Mouse (Mus musculus): Measurements from ENCODE around the gene Tomm40l.
"Not testable (repeated sequence)": the region's sequence is repeated elsewhere in the genome, so short reads cannot be mapped to it uniquely, and the experiment has no call there.

The Tomm40l gene

DNA sequence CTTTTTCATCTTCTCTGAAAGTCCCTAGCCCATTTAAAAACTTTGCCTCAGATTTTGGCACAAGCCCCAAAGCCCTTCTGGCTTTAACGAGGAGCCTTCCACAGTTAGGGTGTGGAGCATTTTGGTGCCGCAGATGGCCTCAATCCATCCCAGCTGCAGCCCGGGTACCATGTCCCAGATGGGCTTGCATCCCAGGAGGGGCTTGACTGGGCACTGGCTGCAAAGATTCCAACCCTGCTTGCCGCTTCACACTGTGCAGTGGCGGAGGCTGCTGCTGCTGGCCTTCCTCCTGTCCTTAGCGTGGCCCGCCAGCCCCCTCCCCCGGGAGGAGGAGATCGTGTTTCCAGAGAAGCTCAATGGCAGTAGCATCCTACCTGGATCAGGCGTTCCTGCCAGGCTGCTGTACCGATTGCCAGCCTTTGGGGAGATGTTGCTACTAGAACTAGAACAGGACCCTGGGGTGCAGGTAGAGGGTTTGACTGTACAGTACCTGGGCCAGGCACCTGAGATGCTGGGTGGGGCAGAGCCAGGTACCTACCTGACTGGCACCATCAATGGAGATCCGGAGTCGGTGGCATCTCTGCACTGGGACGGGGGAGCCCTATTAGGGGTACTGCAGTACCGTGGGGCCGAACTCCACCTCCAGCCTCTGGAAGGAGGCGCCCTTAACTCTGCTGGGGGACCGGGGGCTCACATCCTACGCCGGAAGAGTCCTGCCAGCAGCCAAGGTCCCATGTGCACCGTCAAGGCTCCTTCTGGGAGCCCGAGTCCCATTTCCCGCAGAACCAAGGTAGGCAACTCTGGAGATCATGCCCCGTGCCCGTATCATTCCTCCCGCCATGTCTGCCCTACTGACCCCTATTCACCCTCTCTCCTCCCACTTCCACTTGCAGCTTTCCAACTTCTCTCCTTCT, 28.6 kb upstream of the Tomm40l start, which contains the start of gene Ndufs2:
Ndufs2 (minus strand) TSS at position 709 of the 914 bp plus-strand sequence.
- DNase-seq (ENCODE audit: low spot score in 2 of 2) = peak in 1 of 2 experiments; percentile 55

DNA sequence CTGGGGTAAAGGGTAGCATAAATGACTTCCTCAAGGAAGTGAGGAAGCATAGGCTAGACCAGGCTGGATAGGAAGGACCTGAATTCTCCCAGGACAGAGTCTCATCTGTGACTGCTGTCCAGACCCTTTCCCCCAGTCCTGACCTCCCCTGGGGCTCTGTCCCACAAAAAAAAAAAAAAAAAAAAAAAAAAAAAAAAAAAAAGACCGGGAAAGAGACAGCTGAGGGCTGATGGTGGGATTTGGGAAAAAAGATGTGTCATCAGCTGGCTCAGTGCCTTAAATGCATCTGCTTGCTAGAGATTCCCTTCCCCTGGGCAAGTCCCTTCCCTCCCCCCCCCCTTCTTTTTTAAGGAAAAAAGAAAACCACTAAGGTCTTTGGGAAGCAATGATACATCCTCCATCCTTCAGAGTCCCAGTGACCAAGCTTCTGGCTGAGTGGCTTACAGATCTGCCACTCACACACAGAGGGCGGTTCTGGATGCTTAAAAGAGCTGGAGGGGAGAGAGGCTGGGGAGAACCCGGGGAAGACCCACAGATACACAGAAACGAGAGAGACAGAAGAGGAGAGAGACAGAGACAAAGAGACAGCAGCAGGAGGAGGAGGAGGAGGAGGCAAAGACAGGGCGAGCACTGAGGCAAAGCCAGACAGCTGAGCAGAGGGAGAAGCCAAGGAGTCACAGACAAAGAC, 27.7 kb upstream of the Tomm40l start, which contains the start of gene Adamts4:
Adamts4 (plus strand) TSS at position 509 of the 688 bp plus-strand sequence.
- peak in 1 of 2 experiments; percentile 58 for DNase-seq (ENCODE audit: low spot score in 2 of 2)

DNA sequence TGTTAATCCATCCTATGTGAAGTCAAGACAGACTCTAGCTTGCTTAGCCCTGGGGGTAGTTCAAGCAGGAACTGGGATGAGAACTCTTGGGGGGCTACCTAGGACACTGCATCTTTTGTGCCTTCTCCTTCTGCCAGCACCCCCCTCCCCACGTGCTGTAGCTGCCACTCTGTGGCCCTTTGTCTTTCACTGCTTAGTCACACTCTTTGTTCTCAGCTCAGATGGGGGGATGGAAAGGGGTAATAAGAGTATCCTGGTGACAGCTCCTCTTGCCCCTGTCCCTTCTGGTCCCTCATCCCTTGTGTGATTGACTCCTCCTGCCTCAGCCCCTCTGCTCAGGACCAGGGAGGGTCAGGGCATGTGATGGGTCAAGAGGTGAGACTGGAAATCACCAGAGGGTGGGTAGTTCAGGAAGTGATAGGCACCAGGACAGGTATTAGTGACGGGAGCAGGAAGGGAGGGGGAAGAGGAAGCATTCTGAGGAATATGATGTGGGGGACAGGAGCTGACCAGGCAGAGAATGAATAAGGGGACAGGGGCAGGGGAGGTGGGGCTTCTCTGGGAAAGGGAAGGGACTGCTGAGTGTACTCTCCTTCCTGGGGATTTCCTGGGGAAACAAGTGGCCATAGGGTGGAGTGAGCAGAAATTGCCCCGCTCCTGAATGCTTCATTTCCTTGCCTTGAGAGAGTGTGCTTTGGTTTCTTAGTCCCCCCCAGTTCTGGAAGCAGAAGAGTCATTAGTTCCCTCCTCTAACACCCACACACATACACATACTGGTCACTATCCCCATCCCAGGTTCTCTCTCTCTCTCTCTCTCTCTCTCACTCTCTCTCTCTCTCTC, 26.3 kb upstream of the Tomm40l start:
- DNase-seq (ENCODE audit: low spot score in 2 of 2) = no peak

DNA sequence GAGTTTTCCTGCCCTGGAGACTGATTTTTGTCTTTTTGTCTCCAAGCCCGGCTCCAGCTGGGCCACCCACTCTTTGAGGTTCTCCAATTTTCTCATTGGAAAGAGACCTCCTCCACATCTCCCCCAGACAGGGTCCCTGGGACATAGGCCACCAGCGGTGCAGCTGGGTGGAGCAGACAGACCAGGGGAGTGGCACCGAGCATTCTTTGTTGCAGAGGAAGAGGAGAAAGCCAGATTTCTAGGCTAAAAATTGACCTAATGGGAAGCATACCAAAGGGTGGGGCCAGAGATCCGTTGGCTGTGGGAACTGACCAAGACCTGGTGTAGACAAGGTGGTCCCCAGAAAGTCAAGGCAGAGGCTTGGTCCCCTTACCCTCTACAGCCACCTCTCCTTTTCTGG, 25.6 kb upstream of the Tomm40l start:
- no peak for DNase-seq (ENCODE audit: low spot score in 2 of 2)

DNA sequence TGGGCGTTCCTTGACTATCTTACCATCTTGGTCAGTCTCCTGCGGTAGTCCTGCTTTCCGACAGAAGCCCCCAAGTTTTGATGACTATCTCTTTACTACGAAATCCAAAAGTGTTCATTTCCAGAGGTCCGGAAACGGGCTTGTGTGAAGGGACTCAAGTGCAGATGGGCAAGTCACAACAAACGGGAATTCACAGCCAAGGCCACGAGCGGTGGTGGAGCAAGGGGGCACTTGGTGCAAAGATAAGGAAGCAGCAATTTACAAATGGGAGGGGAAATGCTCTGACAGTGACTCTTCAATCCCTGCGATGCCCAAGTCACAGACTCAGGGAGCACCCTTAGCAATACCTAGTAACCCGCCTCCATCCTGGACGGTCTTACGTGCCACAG, 25.1 kb upstream of the Tomm40l start:
- no peak for DNase-seq (ENCODE audit: low spot score in 2 of 2)

DNA sequence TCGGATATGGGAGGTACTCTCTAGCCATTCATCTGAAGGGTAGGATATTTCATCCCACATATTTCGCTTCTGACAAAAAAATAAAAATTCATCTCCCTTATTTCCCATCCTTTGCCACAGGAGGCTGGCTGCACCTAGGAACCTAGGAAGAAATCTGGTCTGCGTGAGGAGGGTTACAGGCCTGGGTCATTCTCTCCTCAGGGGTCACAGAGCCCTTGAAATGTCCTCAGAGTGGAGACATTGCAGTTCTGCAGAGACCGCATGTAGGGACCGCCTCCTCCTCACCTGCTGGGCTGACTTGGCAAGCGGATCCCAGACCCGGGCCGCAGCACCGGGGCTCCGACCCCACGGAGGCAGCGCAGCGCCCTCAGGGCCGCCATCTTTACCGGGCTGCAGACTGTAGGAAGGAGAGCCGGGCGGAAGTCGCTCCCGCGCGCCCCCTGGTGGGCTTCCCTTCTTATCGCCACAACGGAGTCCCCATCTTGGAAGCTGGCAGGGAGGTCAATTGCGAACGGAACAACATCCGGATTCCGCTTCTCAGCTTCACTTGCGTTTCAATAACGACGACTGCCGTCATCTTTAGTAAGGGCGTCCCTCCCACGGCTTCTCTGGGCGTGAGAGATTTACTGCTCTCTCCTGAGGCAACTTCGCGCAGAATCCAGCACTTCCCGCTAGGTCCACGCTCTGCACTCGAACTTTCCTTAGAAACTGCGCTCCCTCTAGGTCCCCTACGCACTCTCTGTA, 24.6 kb upstream of the Tomm40l start:
- DNase-seq (ENCODE audit: low spot score in 2 of 2) = peak; percentile 93 to 98

DNA sequence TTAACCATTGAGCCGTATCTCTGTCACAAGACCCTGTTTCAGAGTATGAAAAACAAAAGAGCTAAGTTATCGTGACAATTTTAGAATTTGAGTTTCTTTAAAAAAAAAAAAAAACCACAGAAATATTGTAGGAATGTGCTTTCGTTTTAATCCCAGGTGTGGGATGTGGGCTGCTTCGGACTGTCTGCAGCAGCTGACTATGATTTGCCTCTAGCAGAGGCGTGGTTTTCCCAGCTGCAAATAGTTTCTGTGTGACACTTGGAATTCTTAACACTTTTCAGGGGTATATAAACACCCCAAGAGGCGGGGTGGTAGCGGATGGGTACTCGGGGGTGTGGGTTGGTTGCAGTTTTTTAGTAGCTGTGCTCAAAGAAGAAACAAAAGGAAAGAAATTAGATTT, 23.0 kb upstream of the Tomm40l start:
- no peak for DNase-seq (ENCODE audit: low spot score in 2 of 2)

DNA sequence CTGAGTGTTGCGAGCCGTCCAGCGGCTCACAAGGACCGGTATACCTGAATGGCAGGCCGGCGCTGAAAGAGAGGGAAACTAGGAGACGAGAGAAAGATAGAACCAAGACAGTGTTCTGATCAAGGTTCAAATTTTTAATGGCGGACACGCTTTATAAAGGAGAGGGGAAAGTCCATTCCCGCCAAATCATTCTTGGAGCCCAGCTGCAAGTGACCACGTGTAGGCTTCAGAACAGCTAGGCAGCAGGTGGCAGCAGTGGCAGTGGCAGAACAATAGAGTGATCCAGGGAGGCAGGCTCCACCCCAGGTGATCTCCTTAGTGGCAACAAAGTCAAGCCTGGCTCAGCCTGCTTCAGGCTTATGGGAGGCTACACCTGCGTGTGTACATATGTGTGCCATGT, 19.6 kb upstream of the Tomm40l start:
- DNase-seq (ENCODE audit: low spot score in 2 of 2) = not testable (repeated sequence)

DNA sequence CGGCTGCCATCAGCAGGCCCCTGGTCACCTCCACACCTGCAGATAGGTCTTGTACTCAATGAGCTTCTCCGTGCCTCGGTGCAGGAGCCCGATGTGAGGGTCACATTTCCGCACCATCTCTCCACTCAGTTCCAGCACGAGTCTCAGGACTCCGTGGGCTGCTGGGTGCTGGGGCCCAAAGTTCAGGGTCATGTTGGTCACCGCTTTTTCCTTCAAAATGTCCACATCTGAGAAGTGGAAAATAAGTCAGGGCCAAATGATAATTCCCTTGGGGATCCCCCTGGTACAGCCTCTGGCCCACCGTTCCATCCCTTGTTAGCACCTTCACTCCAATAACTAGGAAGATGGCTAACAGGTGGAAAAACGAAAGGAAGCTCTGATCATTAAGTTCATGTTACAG, 18.6 kb upstream of the Tomm40l start:
- DNase-seq (ENCODE audit: low spot score in 2 of 2) = no peak

DNA sequence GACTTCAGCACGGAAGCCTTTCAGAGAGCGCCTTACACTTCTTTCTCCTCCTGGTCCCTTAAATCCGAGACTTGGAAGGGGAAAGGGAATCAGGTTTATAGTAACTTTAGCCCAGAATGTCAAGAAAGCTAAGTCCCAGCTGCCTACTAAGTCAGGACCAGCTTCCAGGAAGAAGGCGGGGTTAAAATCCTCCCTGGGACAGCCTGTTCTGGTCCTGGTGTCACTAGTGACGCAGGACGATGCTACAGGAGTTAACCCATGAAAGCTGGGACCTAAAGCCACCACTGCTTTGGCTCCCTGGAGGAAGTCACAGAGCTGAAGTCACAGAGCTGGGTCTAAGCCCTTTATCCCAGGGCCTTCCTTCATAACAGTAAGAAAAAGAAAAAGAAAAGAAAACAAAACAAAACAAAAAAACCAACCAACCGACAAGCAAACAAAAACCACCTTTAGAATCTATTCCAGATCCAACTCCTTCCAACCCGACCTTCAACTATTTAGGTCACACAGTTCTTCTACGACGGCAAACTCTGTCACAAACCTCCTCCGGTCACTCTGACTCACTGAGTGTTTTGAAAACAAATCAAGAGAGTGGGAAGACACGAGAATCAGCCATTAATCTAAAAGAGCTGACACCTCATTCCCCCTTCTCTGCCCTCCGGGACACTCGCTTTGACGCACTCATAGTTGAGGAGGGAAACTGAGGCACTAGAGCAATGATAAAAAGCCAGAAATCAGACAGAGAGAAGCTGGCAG, 17.9 kb upstream of the Tomm40l start:
- no peak for DNase-seq (ENCODE audit: low spot score in 2 of 2)

DNA sequence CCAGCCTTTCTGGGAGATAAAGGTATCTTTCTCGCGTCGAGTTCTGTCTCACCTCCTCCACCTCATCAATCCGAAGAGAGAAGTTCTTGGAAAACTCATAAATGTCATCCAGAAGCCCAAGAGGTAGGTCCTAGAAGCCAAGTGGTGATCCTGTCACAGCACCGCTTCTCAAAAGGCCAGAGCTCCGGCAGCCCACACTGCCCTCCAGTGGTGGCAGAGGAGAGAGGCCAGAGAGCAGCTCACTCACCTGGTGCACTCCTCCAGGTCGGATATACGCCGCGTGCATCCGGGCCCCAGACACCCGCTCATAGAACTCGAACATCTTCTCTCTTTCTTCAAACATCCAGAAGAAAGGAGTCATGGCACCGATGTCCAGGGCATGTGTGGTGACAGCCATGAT, 16.1 kb upstream of the Tomm40l start:
- peak in 1 of 2 experiments; percentile 55 for DNase-seq (ENCODE audit: low spot score in 2 of 2)

DNA sequence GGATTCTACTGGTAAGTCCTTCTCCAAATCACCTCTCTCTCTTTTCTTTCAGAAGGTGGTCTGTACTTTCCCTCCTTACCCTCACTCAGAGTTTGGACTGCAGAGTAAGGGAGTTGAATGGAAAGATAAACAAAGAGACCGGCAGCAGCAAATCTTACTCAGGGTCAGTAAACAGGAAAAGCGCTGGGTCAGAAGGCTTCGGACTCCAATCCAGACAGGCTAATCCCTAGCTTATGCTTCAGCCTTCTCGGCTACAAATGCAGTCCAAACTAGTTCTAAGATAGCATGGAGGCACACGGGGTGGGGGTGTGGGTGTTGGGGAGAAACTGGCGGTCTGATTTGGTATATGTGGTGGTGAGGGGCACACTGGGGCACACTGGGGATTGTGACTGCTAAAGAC, 15.1 kb upstream of the Tomm40l start:
- no peak for DNase-seq (ENCODE audit: low spot score in 2 of 2)

DNA sequence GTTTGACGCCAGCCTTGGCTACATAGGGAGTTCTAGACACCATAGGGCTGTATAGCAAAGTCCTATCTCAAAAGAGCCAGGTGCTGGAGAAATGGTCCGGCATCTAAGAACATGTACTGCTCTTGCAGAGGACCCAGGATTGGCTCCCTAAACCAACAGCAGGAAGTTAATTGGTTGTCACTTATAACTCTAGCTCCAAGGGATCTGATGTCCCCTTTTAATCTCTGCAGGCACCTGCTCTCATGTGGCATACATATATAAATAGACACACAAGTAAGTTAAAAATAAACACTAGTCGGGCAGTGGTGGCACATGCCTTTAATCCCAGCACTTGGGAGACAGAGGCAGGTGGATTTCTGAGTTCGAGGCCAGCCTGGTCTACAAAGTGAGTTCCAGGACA, 13.5 kb upstream of the Tomm40l start:
- no peak for DNase-seq (ENCODE audit: low spot score in 2 of 2)

DNA sequence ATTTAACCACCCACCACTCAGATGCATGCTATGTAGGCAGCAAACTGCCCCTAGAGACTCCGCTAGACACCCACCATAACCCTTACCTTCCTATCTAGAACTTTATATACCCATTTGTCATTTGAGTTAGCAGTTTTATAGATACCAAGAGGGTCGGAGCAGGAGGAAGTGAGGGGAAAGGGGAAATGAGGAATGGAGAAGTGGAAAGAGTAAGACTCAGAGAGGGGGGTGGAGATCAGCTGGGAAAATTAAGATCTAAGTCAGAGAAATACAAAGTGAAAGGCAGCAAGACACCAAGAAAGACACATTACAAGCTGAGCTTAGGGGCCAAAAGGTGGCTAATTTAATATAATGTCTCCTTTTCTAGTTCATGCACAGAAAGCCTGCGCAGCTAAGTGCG, 12.2 kb upstream of the Tomm40l start:
- DNase-seq (ENCODE audit: low spot score in 2 of 2) = no peak

DNA sequence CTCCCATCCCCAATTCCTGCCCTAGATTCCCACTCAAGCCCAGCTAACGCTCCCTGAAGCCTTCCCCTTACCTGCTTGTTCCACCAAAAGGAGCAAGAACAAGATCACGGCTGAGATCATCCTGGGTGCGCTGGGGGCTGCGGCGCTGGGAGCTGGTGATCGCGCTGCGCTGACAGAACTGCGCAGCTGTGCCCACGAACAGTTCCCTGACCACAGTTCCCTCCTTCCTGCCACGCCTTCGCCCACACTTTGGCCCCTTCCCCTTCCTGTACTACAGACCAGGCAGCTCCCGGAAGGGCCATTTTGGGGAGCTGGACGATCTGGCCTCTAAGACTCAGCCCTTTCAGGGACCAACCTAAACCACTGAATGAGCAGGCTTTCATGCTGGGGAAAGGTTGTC, 11.8 kb upstream of the Tomm40l start, which contains the start of gene Fcer1g:
Fcer1g (minus strand) TSS at position 240 of the 400 bp plus-strand sequence.
- no peak for DNase-seq (ENCODE audit: low spot score in 2 of 2)

DNA sequence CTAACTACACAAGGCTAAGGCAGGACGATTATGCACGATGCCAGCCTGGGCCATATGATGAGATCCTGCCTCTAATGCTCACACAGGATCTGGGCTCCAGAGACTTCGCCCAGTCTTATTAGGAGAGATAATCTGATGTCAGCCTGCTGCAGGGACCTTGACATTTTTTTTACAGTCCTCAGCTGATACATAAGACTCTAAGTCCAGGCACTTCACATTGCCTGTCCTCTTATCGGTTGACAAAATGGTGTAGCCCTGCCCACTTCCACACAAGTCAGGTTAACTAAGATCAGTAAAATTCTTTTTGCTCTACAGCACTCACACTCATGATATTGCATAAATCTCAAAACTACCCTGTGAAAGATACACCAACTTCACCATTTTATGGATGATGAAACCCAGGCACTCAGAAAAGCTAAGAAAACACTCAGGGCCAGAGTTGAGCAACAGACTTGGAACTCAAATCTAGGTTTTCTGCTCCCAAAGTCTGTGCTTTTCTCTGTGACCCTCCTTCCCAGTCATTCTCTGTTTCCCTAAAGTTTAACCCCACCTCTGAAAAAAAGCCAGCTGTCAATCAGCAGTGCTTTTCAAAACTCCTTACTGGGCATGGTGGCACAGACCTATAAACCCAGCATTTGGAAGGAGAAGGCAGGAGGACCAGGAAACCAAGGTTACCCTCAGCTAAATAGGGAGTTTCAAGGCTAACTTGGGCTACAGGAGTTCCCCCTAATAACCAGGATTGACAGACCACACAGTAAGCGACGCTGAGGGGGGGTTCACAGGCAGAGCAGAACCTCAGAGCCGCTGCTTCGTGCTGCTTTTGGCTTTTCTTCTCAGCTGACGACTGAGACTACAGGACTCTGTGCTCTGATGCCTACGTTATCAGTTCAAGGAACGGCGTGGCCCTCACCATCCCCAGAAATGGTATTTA, 10.8 kb upstream of the Tomm40l start:
- no peak for DNase-seq (ENCODE audit: low spot score in 2 of 2)

DNA sequence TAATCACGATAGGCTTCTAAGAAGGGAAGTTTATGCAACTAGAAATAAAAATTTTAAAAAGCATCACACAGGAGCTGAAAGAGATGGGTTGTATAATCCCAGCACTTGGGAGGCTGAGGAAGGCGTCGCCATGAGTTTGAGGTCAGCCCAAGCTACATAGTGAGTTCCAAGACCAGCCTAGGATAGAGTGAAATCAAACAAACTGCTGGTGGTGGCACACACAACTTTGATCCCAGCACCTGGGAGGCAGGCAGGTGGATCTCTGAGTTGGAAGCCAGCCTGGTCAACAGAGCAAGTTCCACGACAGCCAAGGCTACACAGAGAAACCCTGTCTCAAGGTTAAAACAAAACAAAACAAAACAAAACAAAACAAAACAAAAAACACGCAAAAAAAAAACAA, 10.0 kb upstream of the Tomm40l start:
- no peak for DNase-seq (ENCODE audit: low spot score in 2 of 2)

DNA sequence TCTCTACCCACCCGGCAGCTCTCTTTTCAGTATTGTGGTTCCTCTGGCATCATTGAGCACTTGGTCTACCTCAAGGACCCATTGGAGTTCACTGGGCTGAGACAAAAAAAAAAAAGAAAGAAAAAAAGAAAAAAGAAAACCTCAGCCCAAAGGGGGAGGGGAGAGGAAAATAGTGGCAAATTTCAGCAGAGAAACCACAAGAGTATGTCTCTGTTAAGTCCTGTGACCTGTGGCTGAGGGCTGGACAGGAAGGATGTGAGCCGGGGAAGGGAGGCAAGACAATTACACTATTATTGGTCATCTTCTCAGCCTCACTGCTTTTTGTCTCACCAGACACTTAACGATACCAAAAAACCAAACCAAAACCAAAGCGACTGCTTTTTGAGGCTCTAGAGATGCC, 9.5 kb upstream of the Tomm40l start:
- no peak for DNase-seq (ENCODE audit: low spot score in 2 of 2)

DNA sequence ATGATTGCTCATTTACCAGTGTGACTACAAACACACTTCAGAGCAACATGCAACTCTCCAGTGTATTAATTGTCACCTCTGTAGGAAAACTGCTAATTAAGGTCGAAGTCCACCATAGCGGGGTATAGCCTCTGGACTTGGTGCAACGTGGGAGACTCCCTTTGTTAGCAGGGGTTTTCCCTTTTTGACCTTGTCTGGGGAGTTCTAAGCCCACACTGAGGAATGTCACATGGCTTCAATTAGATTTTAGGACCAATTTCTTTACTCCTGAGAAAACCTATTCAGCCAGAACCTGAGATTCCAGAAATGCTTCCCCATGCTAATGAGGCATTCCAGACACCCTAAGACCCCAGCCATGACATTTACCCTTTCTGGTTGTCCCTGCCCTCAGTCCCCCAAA, 7.9 kb upstream of the Tomm40l start:
- DNase-seq (ENCODE audit: low spot score in 2 of 2) = no peak
